8 mouse cellular contexts compared by ENCODE assay signal in genomic region chr12:80790700-80791570, GRCm38 (mm10). TPM values are rescaled to one million over a fixed set of nuclear protein-coding genes. Genes with fewer than 3 reads are reported as not detected.
A peak's percentile ranks its signal among the peaks of the same experiment; 100 is the strongest.
DNase-seq lines count a peak whose midpoint lies in the region; ATAC-seq and TF ChIP-seq lines count a peak whose summit lies in the region.

No protein-coding gene starts in this region.

- H3K4me3 ChIP-seq in heart, adult 2 months: peak overlapping the region; percentile 73
- H3K4me3 ChIP-seq in heart, embryonic 14.5 days (ENCODE audit: control insufficient read depth in 1 of 2, insufficient read depth in 1 of 2, low read depth in 1 of 2, low read length in 2 of 2): peak overlapping the region; percentile 80 to 93
- peak overlapping the region; percentile 98 for H3K4me3 ChIP-seq in liver, embryonic 12.5 days
- H3K4me3 ChIP-seq in neural tube, embryonic 14.5 days (ENCODE audit: low read depth, low read length): peak overlapping the region; percentile 70

- intact Hi-C loops in heart, adult 2 months (cut with DNase I): loop anchor here (2.0 to 5.0 kb wide), 3 partner anchors 30 to 76 kb away; no protein-coding TSS in a partner anchor
- intact Hi-C loops in gastrocnemius, postnatal 36 days (cut with DNase I): no loop called here

- peak overlapping the region; percentile 66 for H3K4me2 ChIP-seq in heart, embryonic 14.5 days (ENCODE audit: low read length)
- peak overlapping the region; percentile 82 for H3K4me2 ChIP-seq in liver, embryonic 12.5 days
- peak overlapping the region; percentile 46 for H3K4me2 ChIP-seq in neural tube, embryonic 14.5 days (ENCODE audit: low read depth, low read length)

- peaks cover 17% of the 10 kb centered on the region for H3K4me1 ChIP-seq in heart, adult 2 months (ENCODE audit: control insufficient read depth, insufficient read depth, low read length)
- peaks cover 12 to 41% of the 10 kb centered on the region in 2 experiments for H3K4me1 ChIP-seq in heart, embryonic 14.5 days (ENCODE audit: control insufficient read depth in 2 of 2, insufficient read depth in 2 of 2, low read length in 2 of 2)
- H3K4me1 ChIP-seq in liver, embryonic 12.5 days: peaks cover 82% of the 10 kb centered on the region
- peaks cover 11% of the 10 kb centered on the region for H3K4me1 ChIP-seq in neural tube, embryonic 14.5 days (ENCODE audit: control insufficient read depth, insufficient read depth, low read length)

- no peaks in the 10 kb centered on the region for H3K9me3 ChIP-seq in heart, embryonic 14.5 days (ENCODE audit: control insufficient read depth, low read length)
- H3K9me3 ChIP-seq in liver, embryonic 12.5 days (replicated peaks): no peaks in the 10 kb centered on the region
- no peaks in the 10 kb centered on the region for H3K9me3 ChIP-seq in neural tube, embryonic 14.5 days (ENCODE audit: control insufficient read depth, low read length)

- no peaks in the 10 kb centered on the region for H3K27me3 ChIP-seq in heart, adult 2 months (ENCODE audit: control insufficient read depth, insufficient read depth, low read length)
- H3K27me3 ChIP-seq in heart, embryonic 14.5 days (ENCODE audit: control insufficient read depth, insufficient read depth, low read length): no peaks in the 10 kb centered on the region
- H3K27me3 ChIP-seq in liver, embryonic 12.5 days (replicated peaks): no peaks in the 10 kb centered on the region
- H3K27me3 ChIP-seq in neural tube, embryonic 14.5 days (ENCODE audit: control insufficient read depth, insufficient read depth, low read length): no peaks in the 10 kb centered on the region

- peak overlapping the region; percentile 100 for H3K9ac ChIP-seq in heart, adult 2 months (ENCODE audit: low read depth, low read length)
- H3K9ac ChIP-seq in heart, embryonic 14.5 days (ENCODE audit: low read length): peak overlapping the region; percentile 97
- peak overlapping the region; percentile 98 for H3K9ac ChIP-seq in liver, embryonic 12.5 days
- H3K9ac ChIP-seq in neural tube, embryonic 14.5 days (replicated peaks; ENCODE audit: low read depth, low read length): peak overlapping the region; percentile 77

- WGBS in heart, adult 2 months: under 1% methylated on average over 75 of the region's 80 CpGs
- WGBS in heart, embryonic 14.5 days: under 1% methylated on average over 77 of the region's 80 CpGs
- WGBS in liver, embryonic 12.5 days (ENCODE audit: insufficient replicate concordance): under 1% methylated on average over 78 of the region's 80 CpGs
- WGBS in neural tube, embryonic 14.5 days: under 1% methylated on average over 75 of the region's 80 CpGs

- H3K79me2 ChIP-seq in heart, adult 2 months (replicated peaks; ENCODE audit: control insufficient read depth, insufficient read depth, low read length): peaks cover 3% of the 10 kb centered on the region; the same call in 1 of the 2 replicates

- no peak for TF ChIP-seq POLR2A in heart, adult 2 months (IDR thresholded peaks at IDR 0.05; ENCODE audit: insufficient read depth, low read depth, low read length)

- peak; percentile 67 for ATAC-seq in heart, embryonic 14.5 days (ENCODE audit: insufficient number of reproducible peaks, insufficient read depth, low FRiP score, low read depth)
- ATAC-seq in liver, embryonic 12.5 days: peak; percentile 55
- peak; percentile 83 for ATAC-seq in neural tube, embryonic 14.5 days (ENCODE audit: low read depth)

- H3K36me3 ChIP-seq in heart, adult 2 months (ENCODE audit: control insufficient read depth, insufficient read depth, low read length): peaks cover 30% of the 10 kb centered on the region
- H3K36me3 ChIP-seq in heart, embryonic 14.5 days (ENCODE audit: control insufficient read depth, insufficient read depth, low read length): peaks cover 8% of the 10 kb centered on the region; the same call in 1 of the 2 replicates
- H3K36me3 ChIP-seq in liver, embryonic 12.5 days: peaks cover 22% of the 10 kb centered on the region
- no peaks in the 10 kb centered on the region for H3K36me3 ChIP-seq in neural tube, embryonic 14.5 days (ENCODE audit: control insufficient read depth, insufficient read depth, low read length)

- no peak for DNase-seq in heart, adult 2 months
- no peak for DNase-seq in heart, adult 18-20 months
- DNase-seq in T-cell, adult 2 months (ENCODE audit: low spot score): peak; percentile 81
- no peak for DNase-seq in gastrocnemius, postnatal 36 days
- DNase-seq in frontal cortex, postnatal 25 days (ENCODE audit: low spot score in 2 of 2): no peak

- TF ChIP-seq EP300 in heart, adult 2 months (IDR thresholded peaks at IDR 0.05; ENCODE audit: insufficient read depth, low read depth, low read length): no peak

- TF ChIP-seq CTCF in heart, adult 2 months (IDR thresholded peaks at IDR 0.05): no peak

- H3K27ac ChIP-seq in heart, adult 2 months: peak overlapping the region; percentile 98
- peak overlapping the region; percentile 95 to 96 for H3K27ac ChIP-seq in heart, embryonic 14.5 days (replicated peaks in 1 of 2; ENCODE audit: control insufficient read depth in 1 of 2, insufficient read depth in 1 of 2, low read depth in 2 of 2, low read length in 2 of 2)
- peak overlapping the region; percentile 96 for H3K27ac ChIP-seq in liver, embryonic 12.5 days
- peak overlapping the region; percentile 95 for H3K27ac ChIP-seq in neural tube, embryonic 14.5 days (ENCODE audit: low read depth, low read length)

RNA-seq across cellular contexts. Expression of gene Susd6, which starts 0.6 kb away (rescaled TPM):
- 10 to 100 TPM; 67.4 to 78.6 TPM for total RNA-seq in heart, adult 2 months (2021)
- 50.1 and 75.8 TPM in 2 replicates for polyA plus RNA-seq in heart, adult 2 months (2012; rRNA removed)
- 10 to 100 TPM; 68.3 to 71.9 TPM for total RNA-seq in heart, adult 18-20 months (2021)
- polyA plus RNA-seq in heart, embryonic 14.5 days (2014; fragmentation: Nextera tagmentation; extraction: Ambion mirVana): 22.3 and 22.5 TPM in 2 replicates
- polyA plus RNA-seq in liver, embryonic 12.5 days (2016; fragmentation: Nextera tagmentation; extraction: Ambion mirVana): 15.0 and 15.9 TPM in 2 replicates
- polyA plus RNA-seq in neural tube, embryonic 14.5 days (2014; fragmentation: Nextera tagmentation; extraction: Ambion mirVana): 11.6 and 13.6 TPM in 2 replicates
- total RNA-seq in gastrocnemius, postnatal 36 days (2021): 10 to 100 TPM; 29.6 to 30.3 TPM

RNA-seq across cellular contexts. Expression of gene Ccdc177, which starts 30.4 kb away (rescaled TPM):
- total RNA-seq in heart, adult 2 months (2021): under 1 TPM in 1 of 2 experiments, not detected in 1; 0.05 TPM
- polyA plus RNA-seq in heart, adult 2 months (2012; rRNA removed): not detected in 2 replicates
- total RNA-seq in heart, adult 18-20 months (2021): under 1 TPM in 1 of 2 experiments, not detected in 1; 0.05 TPM
- polyA plus RNA-seq in heart, embryonic 14.5 days (2014; fragmentation: Nextera tagmentation; extraction: Ambion mirVana): not detected in 2 replicates
- polyA plus RNA-seq in liver, embryonic 12.5 days (2016; fragmentation: Nextera tagmentation; extraction: Ambion mirVana): not detected in 2 replicates
- polyA plus RNA-seq in neural tube, embryonic 14.5 days (2014; fragmentation: Nextera tagmentation; extraction: Ambion mirVana): 3.1 and 3.6 TPM in 2 replicates
- total RNA-seq in gastrocnemius, postnatal 36 days (2021): not detected
